Mouse (Mus musculus): ENCODE measurements around the gene H2-Aa. TPM values are rescaled to one million over a fixed set of nuclear protein-coding genes. Genes with fewer than 3 reads are reported as not detected.

H2-Aa gene
- polyA plus RNA-seq, 1 experiment from 2014 or later = 2.8 TPM

GRCm38 (mm10) chr17:34263068-34263467 lies 24.6 kb downstream of the H2-Aa start:
- H3K9ac ChIP-seq = no peak overlapping the region
- WGBS (ENCODE audit: insufficient replicate concordance) = 3% methylated on average over 8 of the region's 8 CpGs
- peaks cover 23% of the 10 kb centered on the region for H3K4me1 ChIP-seq (replicated peaks)
- H3K4me2 ChIP-seq = peak overlapping the region; percentile 83
- peak; percentile 40 for ATAC-seq (ENCODE audit: insufficient read depth)
- H3K4me3 ChIP-seq (replicated peaks) = peak overlapping the region; percentile 55
- no peak overlapping the region for H3K27ac ChIP-seq (replicated peaks)
- no peaks in the 10 kb centered on the region for H3K36me3 ChIP-seq (replicated peaks)
- H3K9me3 ChIP-seq (replicated peaks) = no peaks in the 10 kb centered on the region
- peaks cover 55% of the 10 kb centered on the region for H3K27me3 ChIP-seq

- no peaks in the 10 kb centered on the region for H3K9me3 ChIP-seq (replicated peaks)
Observed at GRCm38 (mm10) chr17:34261502-34261901, 26.1 kb downstream of the H2-Aa start.

DNA sequence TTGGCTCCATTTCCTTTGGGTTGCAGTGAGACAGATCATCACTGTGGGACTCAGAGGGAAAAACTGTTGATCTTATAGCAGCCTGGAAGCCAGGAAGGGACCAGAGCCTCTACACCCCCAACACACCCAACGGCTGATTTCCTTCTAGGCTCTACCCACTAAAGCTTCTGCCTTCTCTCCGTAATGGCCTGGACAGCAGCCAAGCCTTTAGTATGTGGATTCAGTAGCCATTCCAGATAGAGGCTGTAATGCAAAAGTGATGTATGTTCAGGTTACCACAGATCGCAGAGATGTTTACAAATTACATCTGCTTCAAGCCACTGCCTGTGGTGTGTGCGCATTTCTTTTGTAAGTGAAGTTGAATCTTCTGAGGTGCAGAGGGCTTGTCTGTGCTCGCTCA lies 27.1 kb downstream of the H2-Aa start:
- H3K4me2 ChIP-seq = no peak overlapping the region
- no peak overlapping the region for H3K4me3 ChIP-seq (replicated peaks)
- peaks cover 55% of the 10 kb centered on the region for H3K27me3 ChIP-seq
- H3K9me3 ChIP-seq (replicated peaks) = no peaks in the 10 kb centered on the region
- no peaks in the 10 kb centered on the region for H3K36me3 ChIP-seq (replicated peaks)
- no peak overlapping the region for H3K27ac ChIP-seq (replicated peaks)
- H3K4me1 ChIP-seq (replicated peaks) = peaks cover 23% of the 10 kb centered on the region
- WGBS (ENCODE audit: insufficient replicate concordance) = 62% methylated on average over 5 of the region's 5 CpGs
- no peak overlapping the region for H3K9ac ChIP-seq
- ATAC-seq (ENCODE audit: insufficient read depth) = no peak

More at GRCm38 (mm10) chr17:34261502-34261901, 26.1 kb downstream of the H2-Aa start:
- Histone ChIP-seq H3K9ac (no peak overlapping the region), H3K36me3 (replicated peaks) (no peaks in the 10 kb centered on the region), H3K27me3 (peaks cover 58% of the 10 kb centered on the region), H3K4me3 (replicated peaks) (no peak overlapping the region), H3K4me1 (replicated peaks) (peaks cover 23% of the 10 kb centered on the region), H3K4me2 (no peak overlapping the region), H3K27ac (replicated peaks) (no peak overlapping the region)
- ATAC-seq (ENCODE audit: insufficient read depth) = no peak
- WGBS (ENCODE audit: insufficient replicate concordance) = 24% methylated on average over 4 of the region's 4 CpGs

DNA sequence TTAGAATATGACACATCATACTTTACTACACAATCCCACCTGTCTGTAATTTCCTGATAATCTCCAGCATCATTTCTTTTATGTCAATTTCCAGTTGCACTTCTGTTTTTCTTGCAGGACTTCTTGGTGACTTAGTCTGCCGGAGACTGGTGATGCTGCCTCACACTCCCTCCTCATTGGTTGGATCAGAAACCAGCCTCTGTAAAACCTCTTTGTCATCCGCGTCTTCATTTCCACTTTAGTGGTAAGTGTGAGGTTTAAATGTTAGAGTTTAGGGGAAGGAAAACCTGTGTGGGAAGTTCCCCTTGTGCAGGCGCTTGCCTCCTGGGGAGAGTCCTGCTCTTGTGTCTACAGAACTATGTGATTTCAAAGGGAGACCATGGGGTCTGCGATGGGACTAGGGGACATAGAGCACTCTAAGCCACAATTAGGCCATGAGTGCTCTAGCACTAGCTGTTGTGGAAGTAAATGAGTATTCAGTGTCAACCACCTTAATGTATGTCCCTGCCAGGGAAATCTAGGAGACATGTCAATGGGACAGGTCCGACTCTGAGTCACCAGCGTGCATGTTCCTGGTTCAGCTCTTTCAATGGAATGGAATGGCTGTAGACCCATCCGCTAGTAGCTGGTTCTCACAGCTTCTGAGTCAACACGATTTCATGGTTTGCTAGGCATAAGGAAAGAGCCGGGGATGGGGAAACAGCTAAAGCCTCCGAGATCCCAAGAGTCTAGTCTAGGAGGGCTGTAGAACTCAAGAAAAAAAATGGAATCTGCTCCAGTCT lies 29.8 kb downstream of the H2-Aa start, which contains the start of gene H2-Ab1:
TSS of gene H2-Ab1 (plus strand) at position 96 of the 782 bp plus-strand sequence.
- no peak for ATAC-seq (ENCODE audit: insufficient read depth)
- 44% methylated on average over 11 of the region's 11 CpGs for WGBS (ENCODE audit: insufficient replicate concordance)
- no peak within 1 kb of the TSS for H3K4me3 ChIP-seq (replicated peaks)
- peaks cover under 1% of the 10 kb centered on the region; the same call in 1 of the 2 replicates for H3K4me1 ChIP-seq (replicated peaks)
- no peaks in the 10 kb centered on the region for H3K9me3 ChIP-seq (replicated peaks)
- H3K4me2 ChIP-seq = no peak within 1 kb of the TSS
- peaks cover 31% of the 10 kb centered on the region for H3K27me3 ChIP-seq
- no peaks in the 10 kb centered on the region for H3K36me3 ChIP-seq (replicated peaks)
- no peak within 1 kb of the TSS for H3K9ac ChIP-seq
- no peak within 1 kb of the TSS for H3K27ac ChIP-seq (replicated peaks)

GRCm38 (mm10) chr17:34256501-34256900 lies 31.1 kb downstream of the H2-Aa start:
- Histone ChIP-seq H3K9ac (no peak overlapping the region), H3K4me2 (no peak overlapping the region), H3K4me3 (replicated peaks) (no peak overlapping the region), H3K27me3 (peaks cover 20% of the 10 kb centered on the region), H3K27ac (replicated peaks) (no peak overlapping the region), H3K36me3 (replicated peaks) (no peaks in the 10 kb centered on the region), H3K9me3 (replicated peaks) (no peaks in the 10 kb centered on the region), H3K4me1 (replicated peaks) (no peaks in the 10 kb centered on the region)
- no peak for ATAC-seq (ENCODE audit: insufficient read depth)
- WGBS (ENCODE audit: insufficient replicate concordance) = 61% methylated on average over 5 of the region's 5 CpGs

DNA sequence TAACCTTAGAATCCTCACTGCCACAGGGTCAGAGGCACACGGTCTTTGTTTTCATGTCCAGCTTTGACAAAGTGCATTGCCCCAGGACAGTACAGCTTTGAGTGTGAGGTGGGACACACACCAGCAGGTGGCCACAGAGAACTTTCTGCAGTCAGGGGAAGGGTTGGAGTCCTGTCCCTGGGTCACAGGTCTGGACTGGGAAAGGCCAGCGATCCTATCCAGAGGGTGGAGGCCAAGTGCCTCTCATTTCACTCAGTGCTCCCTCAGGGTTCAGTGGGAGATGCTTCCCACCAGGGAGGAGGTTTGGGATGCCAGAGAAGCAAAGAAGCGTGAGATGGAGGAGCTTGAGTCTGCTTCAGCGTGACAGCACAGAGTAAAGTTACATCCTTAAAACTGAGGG lies 36.0 kb downstream of the H2-Aa start:
- no peak for ATAC-seq (ENCODE audit: insufficient read depth)
- Histone ChIP-seq H3K36me3 (replicated peaks) (no peaks in the 10 kb centered on the region), H3K4me1 (replicated peaks) (no peaks in the 10 kb centered on the region), H3K9ac (no peak overlapping the region), H3K4me2 (no peak overlapping the region), H3K9me3 (replicated peaks) (no peaks in the 10 kb centered on the region), H3K27me3 (0 out of 2 replicates have a peak, but pooled peaks cover 4% of the 10 kb centered on the region), H3K4me3 (replicated peaks) (no peak overlapping the region), H3K27ac (replicated peaks) (no peak overlapping the region)
- 51% methylated on average over 4 of the region's 4 CpGs for WGBS (ENCODE audit: insufficient replicate concordance)

DNA sequence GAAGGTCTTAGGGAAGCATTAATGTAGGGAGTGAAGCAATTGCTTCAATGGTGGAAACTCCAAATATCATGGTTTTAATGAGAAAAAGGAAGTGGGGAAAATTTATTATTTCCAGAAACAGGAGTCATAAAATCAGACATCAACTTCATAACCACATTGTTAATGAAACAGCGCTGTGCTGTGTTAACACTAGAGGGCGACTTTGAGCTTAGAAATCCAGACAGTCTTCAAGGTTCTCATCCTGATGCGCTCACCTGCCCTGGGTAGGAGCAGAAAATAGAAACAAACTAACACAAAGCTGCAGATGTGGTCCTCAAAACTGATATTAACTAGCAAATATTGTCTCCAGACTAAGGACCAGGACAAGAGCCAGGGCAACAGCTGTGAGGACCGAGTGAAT lies 37.7 kb downstream of the H2-Aa start:
- H3K9ac ChIP-seq = no peak overlapping the region
- H3K27ac ChIP-seq (replicated peaks) = no peak overlapping the region
- 11% methylated on average over 4 of the region's 4 CpGs for WGBS (ENCODE audit: insufficient replicate concordance)
- no peaks in the 10 kb centered on the region for H3K9me3 ChIP-seq (replicated peaks)
- H3K4me1 ChIP-seq (replicated peaks) = no peaks in the 10 kb centered on the region
- 0 out of 2 replicates have a peak, but pooled peaks cover 4% of the 10 kb centered on the region for H3K27me3 ChIP-seq
- H3K4me3 ChIP-seq (replicated peaks) = no peak overlapping the region
- no peak overlapping the region for H3K4me2 ChIP-seq
- H3K36me3 ChIP-seq (replicated peaks) = no peaks in the 10 kb centered on the region
- no peak for ATAC-seq (ENCODE audit: insufficient read depth)

GRCm38 (mm10) chr17:34249361-34249760 lies 38.3 kb downstream of the H2-Aa start:
- no peak overlapping the region for H3K4me2 ChIP-seq
- no peak overlapping the region for H3K9ac ChIP-seq
- WGBS (ENCODE audit: insufficient replicate concordance) = 26% methylated on average over 3 of the region's 3 CpGs
- H3K36me3 ChIP-seq (replicated peaks) = no peaks in the 10 kb centered on the region
- H3K27ac ChIP-seq (replicated peaks) = no peak overlapping the region
- H3K4me3 ChIP-seq (replicated peaks) = no peak overlapping the region
- ATAC-seq (ENCODE audit: insufficient read depth) = no peak
- no peaks in the 10 kb centered on the region for H3K9me3 ChIP-seq (replicated peaks)
- 0 out of 2 replicates have a peak, but pooled peaks cover 4% of the 10 kb centered on the region for H3K27me3 ChIP-seq
- no peaks in the 10 kb centered on the region for H3K4me1 ChIP-seq (replicated peaks)

DNA sequence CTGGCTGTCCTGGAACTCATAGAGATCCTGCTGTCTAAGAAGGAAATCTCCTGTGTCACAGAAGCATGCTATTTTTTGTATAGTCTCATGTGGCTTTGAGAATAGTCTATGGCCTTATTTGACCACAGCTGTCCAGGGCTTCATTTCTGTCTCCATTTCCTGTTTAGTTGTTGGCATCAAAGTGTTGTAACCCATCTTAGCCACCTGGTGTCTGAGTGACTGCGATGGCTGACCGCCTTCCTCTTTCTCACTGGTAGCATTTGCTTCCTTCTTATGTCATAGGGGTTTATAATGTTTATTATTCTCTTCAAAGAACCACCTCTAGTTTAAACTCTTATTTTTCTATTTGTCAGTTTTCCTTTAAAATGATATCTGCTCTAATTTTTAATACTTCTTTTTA lies 38.9 kb downstream of the H2-Aa start:
- H3K27ac ChIP-seq (replicated peaks) = no peak overlapping the region
- H3K4me2 ChIP-seq = no peak overlapping the region
- no peaks in the 10 kb centered on the region for H3K9me3 ChIP-seq (replicated peaks)
- H3K4me3 ChIP-seq (replicated peaks) = no peak overlapping the region
- no peak overlapping the region for H3K9ac ChIP-seq
- H3K36me3 ChIP-seq (replicated peaks) = no peaks in the 10 kb centered on the region
- no peaks in the 10 kb centered on the region for H3K4me1 ChIP-seq (replicated peaks)
- 36% methylated on average over 2 of the region's 2 CpGs for WGBS (ENCODE audit: insufficient replicate concordance)
- 0 out of 2 replicates have a peak, but pooled peaks cover 4% of the 10 kb centered on the region for H3K27me3 ChIP-seq
- no peak for ATAC-seq (ENCODE audit: insufficient read depth)

DNA sequence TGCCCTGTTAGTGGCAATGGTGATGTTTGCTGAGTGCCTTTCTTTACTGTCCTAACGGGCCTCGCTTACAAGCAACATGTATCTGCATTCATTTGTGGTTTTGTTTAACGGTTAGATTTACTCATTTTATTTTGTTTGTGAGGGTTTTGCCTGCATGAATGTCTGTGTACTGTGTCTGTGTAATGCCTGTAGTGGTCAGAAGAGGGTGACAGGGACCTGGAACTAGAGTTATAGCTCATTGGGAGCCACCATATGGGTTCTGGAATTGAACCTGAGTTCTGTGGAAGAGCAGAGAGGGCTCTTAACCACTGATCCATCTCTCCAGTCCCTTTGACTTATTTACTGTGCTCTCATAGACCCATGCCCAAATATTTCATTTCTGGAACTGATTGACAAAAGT lies 40.6 kb downstream of the H2-Aa start:
- no peak overlapping the region for H3K4me3 ChIP-seq (replicated peaks)
- no peak for ATAC-seq (ENCODE audit: insufficient read depth)
- no peak overlapping the region for H3K4me2 ChIP-seq
- H3K4me1 ChIP-seq (replicated peaks) = no peaks in the 10 kb centered on the region
- no peak overlapping the region for H3K27ac ChIP-seq (replicated peaks)
- no peaks in the 10 kb centered on the region for H3K9me3 ChIP-seq (replicated peaks)
- 52% methylated on average over 3 of the region's 3 CpGs for WGBS (ENCODE audit: insufficient replicate concordance)
- no peaks in the 10 kb centered on the region for H3K36me3 ChIP-seq (replicated peaks)
- H3K27me3 ChIP-seq = 0 out of 2 replicates have a peak, but pooled peaks cover 4% of the 10 kb centered on the region
- no peak overlapping the region for H3K9ac ChIP-seq

DNA sequence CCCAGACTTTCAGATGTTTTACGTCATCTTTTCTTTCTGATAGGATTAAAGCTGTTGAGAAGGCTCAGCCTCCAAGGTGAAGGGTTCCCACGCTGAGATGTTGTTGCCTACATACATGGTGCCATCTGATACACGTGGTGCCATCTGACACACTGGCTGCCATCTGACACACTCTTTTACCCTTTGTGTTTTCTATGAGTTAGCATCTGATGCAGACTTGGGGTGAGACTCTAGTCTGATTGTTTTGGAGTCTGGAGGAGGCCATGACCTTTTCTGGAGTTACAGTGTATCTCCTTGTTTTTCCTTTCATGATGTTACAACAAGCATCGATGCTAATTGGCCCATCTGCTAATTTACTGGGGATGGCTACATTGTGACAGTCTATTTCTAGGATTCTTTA lies 43.0 kb downstream of the H2-Aa start:
- WGBS (ENCODE audit: insufficient replicate concordance) = 70% methylated on average over 4 of the region's 4 CpGs
- no peak overlapping the region for H3K4me2 ChIP-seq

More for the DNA sequence above, 43.0 kb downstream of the H2-Aa start:
- no peak for ATAC-seq (ENCODE audit: insufficient read depth)
- 0 out of 2 replicates have a peak, but pooled peaks cover 4% of the 10 kb centered on the region for H3K27me3 ChIP-seq
- H3K4me3 ChIP-seq (replicated peaks) = no peak overlapping the region
- no peaks in the 10 kb centered on the region for H3K36me3 ChIP-seq (replicated peaks)
- no peaks in the 10 kb centered on the region for H3K4me1 ChIP-seq (replicated peaks)
- H3K9ac ChIP-seq = no peak overlapping the region
- H3K27ac ChIP-seq (replicated peaks) = no peak overlapping the region
- H3K9me3 ChIP-seq (replicated peaks) = no peaks in the 10 kb centered on the region
